Mouse (Mus musculus): ENCODE data around the gene Ryr1.

The Ryr1 gene

GRCm38 (mm10) chr7:29123531-29124358 is 1.2 kb downstream of the Ryr1 start:
- no peak for TF ChIP-seq GATA4 (IDR thresholded peaks at IDR 0.05; ENCODE audit: insufficient replicate concordance, low read length)

GRCm38 (mm10) chr7:29122821-29123220 is 2.2 kb downstream of the Ryr1 start:
- no peak for TF ChIP-seq GATA4 (IDR thresholded peaks at IDR 0.05; ENCODE audit: insufficient replicate concordance, low read length)

GRCm38 (mm10) chr7:29119526-29119925 is 5.5 kb downstream of the Ryr1 start:
- TF ChIP-seq GATA4 (IDR thresholded peaks at IDR 0.05; ENCODE audit: insufficient replicate concordance, low read length), result no peak

- TF ChIP-seq GATA4 (IDR thresholded peaks at IDR 0.05; ENCODE audit: insufficient replicate concordance, low read length), result no peak
Measured at GRCm38 (mm10) chr7:29118142-29118851, 6.7 kb downstream of the Ryr1 start.

- TF ChIP-seq GATA4 (IDR thresholded peaks at IDR 0.05; ENCODE audit: insufficient replicate concordance, low read length), result no peak
Measured at GRCm38 (mm10) chr7:29108992-29109955, 15.7 kb downstream of the Ryr1 start.

- no peak for TF ChIP-seq GATA4 (IDR thresholded peaks at IDR 0.05; ENCODE audit: insufficient replicate concordance, low read length)
Measured at GRCm38 (mm10) chr7:29101286-29102017, 23.5 kb downstream of the Ryr1 start.

GRCm38 (mm10) chr7:29097131-29097530 is 27.8 kb downstream of the Ryr1 start:
- TF ChIP-seq GATA4 (IDR thresholded peaks at IDR 0.05; ENCODE audit: insufficient replicate concordance, low read length), result no peak

- no peak for TF ChIP-seq GATA4 (IDR thresholded peaks at IDR 0.05; ENCODE audit: insufficient replicate concordance, low read length)
Measured at GRCm38 (mm10) chr7:29088817-29089216, 36.2 kb downstream of the Ryr1 start.

GRCm38 (mm10) chr7:29086902-29087301 is 38.1 kb downstream of the Ryr1 start:
- no peak for TF ChIP-seq GATA4 (IDR thresholded peaks at IDR 0.05; ENCODE audit: insufficient replicate concordance, low read length)

GRCm38 (mm10) chr7:29085981-29086380 is 39.0 kb downstream of the Ryr1 start:
- no peak for TF ChIP-seq GATA4 (IDR thresholded peaks at IDR 0.05; ENCODE audit: insufficient replicate concordance, low read length)

- no peak for TF ChIP-seq GATA4 (IDR thresholded peaks at IDR 0.05; ENCODE audit: insufficient replicate concordance, low read length)
Measured at GRCm38 (mm10) chr7:29084411-29084810, 40.6 kb downstream of the Ryr1 start.

GRCm38 (mm10) chr7:29079419-29079950 is 45.5 kb downstream of the Ryr1 start:
- no peak for TF ChIP-seq GATA4 (IDR thresholded peaks at IDR 0.05; ENCODE audit: insufficient replicate concordance, low read length)

- TF ChIP-seq GATA4 (IDR thresholded peaks at IDR 0.05; ENCODE audit: insufficient replicate concordance, low read length), result no peak
Measured at GRCm38 (mm10) chr7:29076977-29077376, 48.0 kb downstream of the Ryr1 start.

GRCm38 (mm10) chr7:29075208-29075607 is 49.8 kb downstream of the Ryr1 start:
- no peak for TF ChIP-seq GATA4 (IDR thresholded peaks at IDR 0.05; ENCODE audit: insufficient replicate concordance, low read length)

Data from liver, adult (tissue).